Mouse (Mus musculus) liver, postnatal 0 days (tissue): ENCODE data around the gene Rab3gap2.

Experiments
- CTCF ChIP-seq: sonication (generic); IDR thresholded peaks from 2 replicates; pipeline ENCODE4 v1.5.1; 2016; ENCODE audit warnings: antibody characterized with exemption, low read depth
- EP300 ChIP-seq: IDR thresholded peaks from 2 replicates; pipeline ENCODE4 v1.6.1; 2016; ENCODE audit warnings: antibody characterized with exemption, low read depth, mild to moderate bottlenecking

DNA sequence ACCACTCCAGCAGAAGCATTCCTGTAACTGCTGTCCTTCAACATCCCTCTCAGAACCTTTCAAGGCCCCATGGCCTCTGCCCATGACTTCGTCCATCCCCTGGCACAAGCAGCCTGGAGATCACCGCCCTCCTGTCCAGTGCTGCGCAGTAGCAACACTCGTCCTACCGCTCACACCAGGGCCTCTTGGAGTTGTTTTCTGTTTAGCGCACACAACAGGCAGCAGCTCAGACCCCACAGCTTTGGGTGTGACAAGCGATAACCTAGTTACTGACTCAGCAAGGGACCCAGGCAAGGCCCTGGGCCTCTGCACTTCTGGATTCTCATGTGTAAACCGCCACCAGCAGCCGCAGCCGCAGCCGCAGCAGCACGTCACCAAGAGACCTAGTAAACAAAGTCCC lies 102.9 kb downstream of the Rab3gap2 start:
- no peak for TF ChIP-seq CTCF
- TF ChIP-seq EP300 = no peak
